Mouse (Mus musculus) heart, embryonic 14.5 days (tissue): ENCODE results near the gene Asb11. TPM values are rescaled to one million over a fixed set of nuclear protein-coding genes. Genes with fewer than 3 reads are reported as not detected.
A peak's percentile ranks its signal among the peaks of the same experiment; 100 is the strongest.

Source experiments
- ATAC-seq: fragments of 200-750 bp; cut with Nextera tagmentation; 2 replicates; pipeline ENCODE4 v1.8.0; 2017; ENCODE audit warnings: low read depth, moderate TSS enrichment; ENCODE audit not compliant: insufficient number of reproducible peaks, insufficient read depth, low FRiP score
- H3K27ac ChIP-seq, 2 experiments: fragments of 200-500 bp in 1 of 2; fragments of 300-500 bp in 1 of 2; sonication (generic) in 1 of 2; replicated peaks in 1 of 2; 2 replicates each; pipeline ENCODE4 v1.5.1; 2012 to 2014; ENCODE audit warnings: low read depth in 2 of 2, low read length in 2 of 2, control low read depth in 1 of 2, mild to moderate bottlenecking in 1 of 2, mixed read lengths in 1 of 2; ENCODE audit not compliant: control insufficient read depth in 1 of 2, insufficient read depth in 1 of 2
- H3K27me3 ChIP-seq: fragments of 300-500 bp; sonication (generic); 2 replicates; pipeline ENCODE4 v1.6.1; 2014; ENCODE audit warnings: mild to moderate bottlenecking, low read length, control low read depth; ENCODE audit not compliant: control insufficient read depth, insufficient read depth
- H3K36me3 ChIP-seq: fragments of 300-500 bp; sonication (generic); 2 replicates; pipeline ENCODE4 v1.6.1; 2014; ENCODE audit warnings: mild to moderate bottlenecking, control low read depth, low read length, mixed read lengths; ENCODE audit not compliant: control insufficient read depth, insufficient read depth
- H3K4me1 ChIP-seq, 2 experiments: fragments of 200-500 bp in 1 of 2; fragments of 300-500 bp in 1 of 2; sonication (generic) in 1 of 2; 2 replicates each; pipeline ENCODE4 v1.6.1; 2012 to 2014; ENCODE audit warnings: low read length in 2 of 2, control low read depth in 1 of 2, mixed read lengths in 1 of 2; ENCODE audit not compliant: control insufficient read depth in 2 of 2, insufficient read depth in 2 of 2
- H3K4me2 ChIP-seq: fragments of 300-500 bp; sonication (generic); 2 replicates; pipeline ENCODE4 v1.6.1; 2014; ENCODE audit warnings: mild to moderate bottlenecking, low read length
- H3K4me3 ChIP-seq, 2 experiments: fragments of 200-500 bp in 1 of 2; fragments of 300-500 bp in 1 of 2; sonication (generic) in 1 of 2; 2 replicates each; pipeline ENCODE4 v1.5.1; 2012 to 2014; ENCODE audit warnings: low read length in 2 of 2, mild to moderate bottlenecking in 2 of 2, control low read depth in 1 of 2, low read depth in 1 of 2, moderate library complexity in 1 of 2; ENCODE audit not compliant: control insufficient read depth in 1 of 2, insufficient read depth in 1 of 2
- H3K9ac ChIP-seq: fragments of 300-500 bp; sonication (generic); 2 replicates; pipeline ENCODE4 v1.6.1; 2014; ENCODE audit warnings: mild to moderate bottlenecking, low read length
- H3K9me3 ChIP-seq: fragments of 300-500 bp; sonication (generic); 2 replicates; pipeline ENCODE4 v1.6.1; 2016; ENCODE audit warnings: low read length, control low read depth; ENCODE audit not compliant: control insufficient read depth
- WGBS: fragments of 180-500 bp; shearing (Covaris S2); extraction: QIAGEN DNeasy Blood & Tissue Kit; methylation state at CpG from one replicate; pipeline ENCODE4 v1.1.7; 2014; 5-methylcytosine and 5-hydroxymethylcytosine counted together
- polyA plus RNA-seq: library from polyadenylated mRNA; unstranded; fragments of >200 nt; fragmentation: Nextera tagmentation; extraction: Ambion mirVana; gene quantifications from 2 replicates; pipeline ENCODE4 v1.2.1, GENCODE M21; 2014

Gene Asb11
- 45.4 and 50.1 TPM in 2 replicates for polyA plus RNA-seq

DNA sequence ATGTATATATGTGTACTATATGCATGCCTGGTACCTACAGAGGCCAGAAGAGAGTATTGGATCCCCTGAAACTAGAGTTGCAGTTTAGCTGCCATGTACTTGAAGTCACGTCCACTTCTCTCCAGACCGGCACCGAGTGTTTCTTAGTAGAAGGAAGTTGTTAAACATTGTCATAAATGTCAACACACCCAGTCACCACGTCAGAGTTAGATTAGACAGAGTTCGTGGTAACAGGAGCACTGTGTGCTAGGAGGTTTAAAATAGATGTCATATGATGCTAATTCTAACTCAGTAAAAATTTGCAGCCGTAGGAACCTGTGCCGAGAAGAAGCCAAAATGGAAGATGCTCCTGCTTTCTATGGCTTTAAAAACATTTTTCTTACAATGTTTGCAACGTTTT lies at the start of gene Asb11:
Asb11 (plus strand) TSS at position 286 of the 400 bp plus-strand sequence.
- Histone ChIP-seq H3K36me3 (peaks cover 10% of the 10 kb centered on the region), H3K9ac (peak within 1 kb of the TSS; percentile 64), H3K9me3 (no peaks in the 10 kb centered on the region), H3K4me1 (peaks cover 3 to 4% of the 10 kb centered on the region in 2 experiments; a peak in 2 of 4 replicates), H3K4me3 (peak within 1 kb of the TSS in 1 of 2 experiments; percentile 32; a peak in 2 of 4 replicates), H3K4me2 (peak within 1 kb of the TSS; percentile 54), H3K27me3 (no peaks in the 10 kb centered on the region), H3K27ac (peak within 1 kb of the TSS; percentile 49 to 75; a peak in 3 of 4 replicates)
- peak; percentile 64; the same call in 1 of the 2 replicates for ATAC-seq
- 47% methylated on average over 8 of the region's 8 CpGs for WGBS

- Histone ChIP-seq H3K4me1 (no peaks in the 10 kb centered on the region), H3K27me3 (no peaks in the 10 kb centered on the region), H3K4me2 (no peak overlapping the region), H3K9ac (no peak overlapping the region), H3K4me3 (no peak overlapping the region), H3K9me3 (no peaks in the 10 kb centered on the region), H3K36me3 (no peaks in the 10 kb centered on the region), H3K27ac (no peak overlapping the region)
- ATAC-seq: no peak
- WGBS: 61% methylated on average over 4 of the region's 4 CpGs
Observed at GRCm38 (mm10) chrX:164394091-164394490, 42.7 kb upstream of the Asb11 start.

- H3K27ac ChIP-seq: no peak overlapping the region
- H3K4me2 ChIP-seq: no peak overlapping the region
- H3K9ac ChIP-seq: no peak overlapping the region
- no peak overlapping the region for H3K4me3 ChIP-seq
- WGBS: 52% methylated on average over 3 of the region's 3 CpGs
- no peaks in the 10 kb centered on the region for H3K27me3 ChIP-seq
- H3K9me3 ChIP-seq: no peaks in the 10 kb centered on the region
- H3K4me1 ChIP-seq: no peaks in the 10 kb centered on the region
- no peaks in the 10 kb centered on the region for H3K36me3 ChIP-seq
- no peak for ATAC-seq
Observed at GRCm38 (mm10) chrX:164398456-164398855, 38.3 kb upstream of the Asb11 start.

DNA sequence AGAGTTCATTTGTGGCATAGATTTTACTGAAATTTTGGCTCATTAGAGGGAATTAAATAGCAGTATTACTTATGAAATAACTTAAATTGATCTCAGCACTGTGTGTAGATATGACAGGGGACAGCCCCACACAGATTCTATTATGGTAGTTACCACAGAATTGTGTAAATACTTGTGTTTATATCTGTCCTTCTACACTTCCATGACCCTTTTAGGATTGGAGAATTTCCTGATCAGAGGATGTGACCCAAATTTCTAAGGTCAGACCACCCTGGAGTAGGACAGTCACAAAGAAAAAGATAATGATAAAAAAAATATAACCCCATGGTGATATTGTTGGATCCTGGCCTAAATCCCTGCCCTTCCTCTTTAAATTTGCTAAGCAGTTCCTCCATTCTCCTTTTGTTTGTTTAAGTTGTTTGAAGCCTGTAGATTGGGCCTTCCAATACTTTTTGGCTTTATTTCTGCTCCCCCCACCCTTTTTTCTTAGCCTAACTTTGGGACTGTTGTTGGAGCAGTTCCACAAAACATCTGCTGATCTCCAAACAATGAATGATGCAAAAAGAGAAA lies 31.6 kb upstream of the Asb11 start:
- Histone ChIP-seq H3K4me1 (no peaks in the 10 kb centered on the region), H3K27me3 (no peaks in the 10 kb centered on the region), H3K4me3 (no peak overlapping the region), H3K27ac (no peak overlapping the region), H3K4me2 (no peak overlapping the region), H3K9me3 (no peaks in the 10 kb centered on the region), H3K36me3 (no peaks in the 10 kb centered on the region), H3K9ac (no peak overlapping the region)
- ATAC-seq: no peak

DNA sequence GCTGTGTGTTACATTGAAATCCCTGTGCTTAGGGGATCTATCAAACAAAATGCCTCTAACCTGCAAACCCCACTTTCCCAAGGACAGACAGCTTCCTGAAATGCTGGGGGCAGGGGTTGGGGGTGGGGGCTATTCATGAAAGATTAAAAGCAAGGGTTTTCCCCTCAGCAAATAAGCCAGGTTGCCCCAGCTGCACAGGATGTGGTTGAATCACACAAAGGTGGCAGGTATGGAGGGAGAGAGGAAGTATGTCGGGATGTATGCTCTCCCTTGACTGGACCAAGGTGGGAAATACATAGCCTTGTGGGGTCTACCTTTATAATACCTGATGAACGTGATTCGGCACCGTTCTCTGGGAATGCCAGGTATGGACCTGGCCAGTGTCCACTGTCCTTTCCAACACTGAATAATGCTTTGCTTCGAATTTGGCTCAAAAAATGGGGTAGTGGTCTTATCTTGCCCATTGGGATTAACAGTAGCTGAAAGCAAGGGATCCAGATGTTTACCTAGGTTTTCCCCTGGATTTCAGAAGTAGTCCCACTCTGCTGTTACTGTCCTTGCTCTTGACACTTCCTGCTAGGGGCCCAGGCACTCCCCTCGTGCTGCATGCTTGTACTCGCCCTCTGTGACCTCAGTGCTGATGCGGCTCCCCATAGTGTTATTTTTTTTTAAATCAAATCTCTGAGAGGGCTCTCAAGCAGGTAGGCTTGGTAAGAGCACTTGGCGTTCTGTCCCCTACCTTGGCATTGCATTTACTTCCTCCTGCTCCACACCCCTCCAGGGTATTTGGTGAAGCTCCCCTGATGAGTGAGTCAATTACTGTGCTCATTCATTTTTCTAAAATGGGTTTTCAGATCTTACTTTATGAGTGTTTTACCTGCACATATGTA lies 30.4 kb upstream of the Asb11 start:
- H3K36me3 ChIP-seq: no peaks in the 10 kb centered on the region
- no peak overlapping the region for H3K4me3 ChIP-seq
- H3K9ac ChIP-seq: no peak overlapping the region
- no peak overlapping the region for H3K27ac ChIP-seq
- WGBS: 67% methylated on average over 9 of the region's 9 CpGs
- H3K9me3 ChIP-seq: no peaks in the 10 kb centered on the region
- H3K4me1 ChIP-seq: no peaks in the 10 kb centered on the region
- no peaks in the 10 kb centered on the region for H3K27me3 ChIP-seq
- no peak overlapping the region for H3K4me2 ChIP-seq
- no peak for ATAC-seq

- no peak overlapping the region for H3K27ac ChIP-seq
Observed at GRCm38 (mm10) chrX:164408301-164408927, 28.4 kb upstream of the Asb11 start.

DNA sequence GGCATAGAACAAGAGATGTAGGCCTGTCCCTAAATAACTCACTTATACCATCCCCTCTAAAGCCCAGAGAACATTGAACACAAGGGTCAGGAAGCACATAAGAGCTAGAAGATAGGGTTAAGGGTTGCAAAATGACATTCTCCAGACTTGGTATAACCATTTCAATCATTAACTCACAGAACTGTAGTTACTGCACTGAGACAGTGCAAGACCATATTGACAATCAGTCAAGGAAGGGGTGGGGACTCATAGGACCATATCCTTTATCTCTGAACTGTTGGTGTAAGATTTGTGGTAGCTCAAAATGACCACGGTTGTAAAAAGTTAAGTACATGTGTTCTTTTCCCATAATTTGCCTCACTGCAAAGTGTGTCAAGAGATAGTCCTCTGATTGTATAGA lies 26.2 kb upstream of the Asb11 start:
- no peak overlapping the region for H3K4me2 ChIP-seq
- 64% methylated on average over 1 of the region's 1 CpGs for WGBS

More at GRCm38 (mm10) chrX:164408301-164408927, 28.4 kb upstream of the Asb11 start:
- ATAC-seq: no peak
- 45% methylated on average over 3 of the region's 3 CpGs for WGBS
- H3K9me3 ChIP-seq: no peaks in the 10 kb centered on the region
- no peak overlapping the region for H3K9ac ChIP-seq
- H3K4me2 ChIP-seq: no peak overlapping the region
- no peaks in the 10 kb centered on the region for H3K36me3 ChIP-seq
- H3K4me3 ChIP-seq: no peak overlapping the region
- no peaks in the 10 kb centered on the region for H3K27me3 ChIP-seq
- no peaks in the 10 kb centered on the region for H3K4me1 ChIP-seq

More for the DNA sequence above, 26.2 kb upstream of the Asb11 start:
- ATAC-seq: no peak
- H3K27me3 ChIP-seq: no peaks in the 10 kb centered on the region
- no peaks in the 10 kb centered on the region for H3K36me3 ChIP-seq
- H3K4me1 ChIP-seq: no peaks in the 10 kb centered on the region
- H3K9me3 ChIP-seq: no peaks in the 10 kb centered on the region
- no peak overlapping the region for H3K9ac ChIP-seq
- H3K4me3 ChIP-seq: no peak overlapping the region
- H3K27ac ChIP-seq: no peak overlapping the region
